Mouse (Mus musculus) skeletal muscle tissue, adult 2 months (tissue): ENCODE measurements at regions not wholly inside any gene's neighbourhood (a gene's known extent, or its start where the extent isn't known, plus 50 kb on each side); places are given as distances from the start of the nearest gene placed in this dataset.

Source experiments
- DNase-seq: peaks from one replicate; pipeline ENCODE4 v3.0.0-alpha.2; 2012; ENCODE audit warnings: low read depth, low spot score

GRCm38 (mm10) chr5:126566226-126566625, 675.4 kb upstream of the Tmem132c start:
- no peak for DNase-seq

- DNase-seq, result no peak
Measured at GRCm38 (mm10) chr5:126573766-126574165, 667.8 kb upstream of the Tmem132c start.

DNA sequence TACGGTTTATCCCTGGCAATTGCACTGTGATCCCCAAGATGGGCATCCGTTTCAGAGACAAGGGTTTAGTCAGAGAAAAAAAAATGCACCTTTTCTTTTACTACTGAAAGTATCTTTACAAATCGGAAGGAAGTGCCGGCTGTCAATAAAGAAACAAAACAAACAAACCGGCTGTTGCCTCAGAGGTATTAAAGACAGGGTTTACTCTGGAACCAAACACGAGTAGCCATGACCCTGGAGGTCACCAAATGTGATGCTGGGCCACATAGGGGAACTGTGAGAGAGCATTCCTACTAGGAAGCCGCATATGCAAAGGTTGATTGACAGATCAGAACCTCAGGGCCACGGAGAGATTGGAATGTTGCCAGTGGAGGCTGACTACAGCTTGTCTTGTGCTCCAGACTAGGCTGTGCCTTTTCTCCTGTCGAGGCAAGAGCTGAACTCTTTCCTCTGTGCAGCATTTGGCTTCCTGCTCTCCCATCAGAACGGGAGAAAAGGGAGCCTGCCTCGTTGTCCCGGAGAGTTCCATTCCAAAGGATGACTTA, 643.8 kb upstream of the Tmem132c start:
- no peak for DNase-seq

- DNase-seq, result no peak
Measured at GRCm38 (mm10) chr5:126599561-126599960, 642.0 kb upstream of the Tmem132c start.

GRCm38 (mm10) chr5:126606756-126607155, 634.9 kb upstream of the Tmem132c start:
- no peak for DNase-seq

DNA sequence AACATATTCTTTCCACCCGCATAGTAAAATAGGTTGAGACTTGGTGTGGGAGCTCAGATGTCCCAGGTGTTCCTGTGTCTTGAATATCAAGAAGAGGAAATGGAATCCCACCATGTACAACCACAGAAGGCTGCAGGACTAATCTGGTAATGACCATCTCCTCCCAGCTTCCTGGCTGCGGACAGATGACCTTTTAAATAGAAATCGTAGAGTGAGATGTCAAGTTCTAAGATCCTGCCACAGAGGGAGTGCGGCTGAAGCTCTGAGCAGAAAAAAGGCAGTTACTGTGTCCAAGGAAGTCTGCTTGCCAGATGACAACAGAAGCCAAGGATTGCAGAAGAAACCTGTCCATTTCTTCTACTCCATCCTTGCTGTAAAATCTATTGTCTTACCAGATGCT, 629.0 kb upstream of the Tmem132c start:
- DNase-seq, result no peak

DNA sequence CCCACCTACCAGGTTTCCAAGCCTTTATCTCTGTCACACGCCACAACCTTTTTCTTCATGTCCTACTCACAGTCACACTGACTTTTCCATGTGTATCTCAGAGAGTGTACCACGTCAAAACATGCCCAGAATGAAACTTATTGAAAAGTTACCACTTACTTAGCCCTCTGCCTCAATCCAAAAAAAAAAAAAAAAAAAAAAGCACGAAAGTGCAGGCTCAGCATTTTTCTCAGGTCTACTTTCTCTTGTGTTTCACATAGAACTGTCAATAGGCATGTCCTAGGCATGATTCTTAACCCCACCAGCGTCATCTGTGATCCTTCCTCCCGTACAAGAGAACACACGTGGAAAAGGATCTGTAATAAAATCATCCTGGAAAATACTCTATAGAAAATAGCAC, 619.1 kb upstream of the Tmem132c start:
- DNase-seq, result no peak

GRCm38 (mm10) chr5:126623205-126623604, 618.4 kb upstream of the Tmem132c start:
- DNase-seq, result no peak

- no peak for DNase-seq
Measured at GRCm38 (mm10) chr5:126629826-126630225, 611.8 kb upstream of the Tmem132c start.

GRCm38 (mm10) chr5:126650415-126650814, 591.2 kb upstream of the Tmem132c start:
- DNase-seq, result no peak

DNA sequence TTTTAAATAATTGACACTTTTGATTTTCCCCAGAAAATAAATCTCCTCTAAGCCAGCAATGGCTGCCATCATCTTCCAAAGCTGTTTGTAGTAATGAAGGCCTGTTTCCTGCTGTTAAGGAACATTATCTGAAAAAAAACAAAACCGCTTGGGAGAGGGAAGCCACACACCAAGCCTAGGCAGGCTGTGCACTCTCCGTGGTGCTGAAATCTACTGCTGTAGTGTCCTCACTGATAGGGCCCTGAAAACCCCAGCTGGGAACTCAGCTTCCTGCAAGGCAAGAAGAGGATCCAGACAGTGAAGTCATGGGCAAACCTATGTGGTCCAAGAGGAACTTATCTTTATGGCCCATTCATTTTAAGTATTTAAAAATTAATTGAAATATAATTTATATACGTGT, 590.2 kb upstream of the Tmem132c start:
- no peak for DNase-seq

- DNase-seq, result no peak
Measured at GRCm38 (mm10) chr5:126662648-126663047, 579.0 kb upstream of the Tmem132c start.

- no peak for DNase-seq
Measured at GRCm38 (mm10) chr5:126671156-126671555, 570.5 kb upstream of the Tmem132c start.

- DNase-seq, result no peak
Measured at GRCm38 (mm10) chr5:126680262-126680661, 561.3 kb upstream of the Tmem132c start.

DNA sequence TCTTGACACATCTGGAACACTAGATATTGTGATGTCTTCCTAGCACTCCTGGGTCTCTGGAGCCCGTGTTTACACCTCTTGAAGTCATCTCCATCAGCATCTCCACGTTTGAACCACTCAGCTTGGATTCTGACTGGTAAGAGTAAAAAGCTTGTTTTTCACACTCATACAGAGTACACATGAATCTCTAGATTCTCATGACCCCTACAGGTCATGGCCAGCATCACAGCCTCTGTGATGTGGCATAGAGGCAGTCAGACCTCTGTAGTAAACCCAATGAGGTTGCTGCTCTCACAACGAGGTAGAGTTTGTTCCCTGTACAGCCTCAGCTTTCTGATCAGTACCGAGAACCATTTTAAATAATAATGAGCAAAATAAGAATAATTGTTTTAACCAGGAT, 542.3 kb upstream of the Tmem132c start:
- DNase-seq, result no peak

DNA sequence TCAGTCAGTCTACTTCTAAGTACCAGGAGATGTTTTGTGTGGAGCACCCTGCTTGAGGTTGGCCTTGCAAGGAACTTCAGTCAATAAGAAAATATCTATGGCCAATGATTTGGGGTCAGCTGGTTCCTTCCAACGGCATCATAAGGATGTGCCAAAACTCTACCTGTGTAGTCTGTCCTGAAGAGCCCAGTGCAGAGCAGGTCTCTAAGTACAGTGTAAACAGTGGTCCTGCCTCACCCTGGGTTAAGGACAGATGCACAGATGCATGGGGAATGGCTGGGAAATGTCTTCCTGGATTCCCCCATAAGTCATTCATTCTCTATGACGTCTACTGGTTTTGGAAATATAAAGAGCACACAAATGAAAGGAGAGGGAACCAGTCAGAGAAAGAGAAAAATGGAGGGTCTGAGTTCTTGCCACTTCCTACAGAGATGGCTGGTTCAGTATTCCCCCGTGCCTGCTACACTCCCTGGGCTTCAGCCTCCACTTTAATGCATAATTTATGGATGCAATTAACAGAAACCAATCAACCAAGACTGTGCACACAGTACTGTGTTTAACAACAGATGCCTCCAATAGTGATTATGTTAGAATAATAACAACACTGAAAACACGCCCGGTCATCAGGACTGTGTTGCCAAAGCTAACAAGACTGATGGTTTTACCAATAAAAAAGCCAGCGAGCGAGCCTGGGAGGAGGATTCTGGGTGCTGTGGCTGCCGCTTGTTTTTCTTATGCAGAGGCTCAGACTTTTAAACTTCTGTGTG, 537.9 kb upstream of the Tmem132c start:
- DNase-seq, result no peak

- no peak for DNase-seq
Measured at GRCm38 (mm10) chr5:126705871-126706270, 535.7 kb upstream of the Tmem132c start.

- no peak for DNase-seq
Measured at GRCm38 (mm10) chr5:126706701-126707100, 534.9 kb upstream of the Tmem132c start.

- DNase-seq, result no peak
Measured at GRCm38 (mm10) chr5:126714672-126715071, 526.9 kb upstream of the Tmem132c start.

GRCm38 (mm10) chr5:126718421-126718820, 523.2 kb upstream of the Tmem132c start:
- DNase-seq, result no peak

DNA sequence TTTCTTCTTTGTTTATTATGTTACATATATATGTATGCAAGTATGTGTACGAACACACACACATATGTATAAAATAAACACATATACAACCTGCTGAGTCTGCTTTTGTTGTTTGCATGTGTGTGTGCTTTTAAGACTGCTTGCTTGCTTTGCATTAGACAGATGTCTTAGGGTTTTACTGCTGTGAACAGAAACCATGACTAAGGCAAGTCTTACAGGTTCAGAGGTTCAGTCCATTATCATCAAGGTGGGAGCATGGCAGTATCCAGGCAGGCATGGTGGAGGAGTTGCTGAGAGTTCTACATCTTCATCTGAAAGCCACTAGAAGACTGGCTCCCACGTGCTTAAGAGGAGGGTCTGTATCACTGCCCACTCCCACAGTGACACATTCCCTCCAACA, 520.3 kb upstream of the Tmem132c start:
- DNase-seq, result no peak

DNA sequence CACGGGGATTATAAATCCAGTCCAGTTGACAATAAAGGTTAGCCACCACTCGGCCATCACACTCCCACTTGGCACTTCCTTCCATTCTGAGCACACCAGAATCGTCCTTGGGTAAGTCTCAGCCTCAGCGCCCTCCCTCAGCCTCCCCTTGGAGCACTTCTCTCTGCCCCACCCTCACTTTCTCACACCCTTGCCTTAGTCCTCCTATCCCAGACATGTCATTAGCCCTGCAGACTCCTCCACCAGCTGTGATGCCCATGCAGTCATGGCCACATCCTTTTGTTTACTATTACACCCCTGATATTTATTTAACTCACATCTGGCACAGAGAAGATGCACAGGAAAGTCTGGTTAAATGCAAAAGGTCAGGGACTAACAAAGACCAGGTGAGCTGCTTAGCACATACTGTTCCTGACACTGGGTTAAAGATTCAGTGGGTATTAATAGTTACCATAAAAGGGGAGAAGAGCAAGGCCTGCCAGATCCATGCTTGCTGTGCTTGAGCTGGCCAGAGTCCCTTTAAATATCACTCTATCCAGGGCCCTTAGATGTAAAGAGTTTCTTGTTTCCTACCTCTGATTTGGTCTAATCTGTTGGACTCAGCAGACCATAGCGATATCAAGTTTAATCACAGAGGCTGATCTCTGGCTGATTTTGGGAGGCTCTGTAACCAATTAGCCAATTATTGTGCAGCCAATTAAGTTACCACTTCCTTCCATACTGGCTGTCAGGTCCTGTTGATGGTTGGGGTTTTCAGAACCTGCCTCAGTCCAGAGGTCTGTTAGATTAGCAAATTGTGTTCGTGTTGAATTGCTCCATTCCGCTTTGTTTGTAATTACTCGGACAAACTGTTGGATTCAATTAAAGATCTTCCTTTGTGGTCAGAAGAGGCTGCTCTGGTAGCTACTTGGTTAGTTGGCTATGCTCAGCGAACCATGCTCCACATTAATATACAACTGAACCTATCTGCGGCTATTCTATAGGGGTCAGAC, 518.0 kb upstream of the Tmem132c start:
- DNase-seq, result no peak
